Mouse (Mus musculus): ENCODE measurements around the gene Chd8.

- TF ChIP-seq CTCF (conservative IDR thresholded peaks at IDR 0.05 in 1 of 2, IDR thresholded peaks at IDR 0.05 in 1 of 2; ENCODE audit: low read depth in 2 of 2, low read length in 2 of 2), result no peak
- peak; percentile 66 for TF ChIP-seq NELFE (IDR thresholded peaks at IDR 0.05; ENCODE audit: low read depth, low read length)
- peak; percentile 82; the same call in 1 of the 2 replicates for TF ChIP-seq E2F4 (IDR thresholded peaks at IDR 0.05; ENCODE audit: insufficient replicate concordance, low read depth, low read length)
- 0 out of 2 replicates have a peak, but pooled peaks have one; percentile 11 for TF ChIP-seq ETS1 (conservative IDR thresholded peaks at IDR 0.05; ENCODE audit: low read depth, low read length)
- peak; percentile 81 for TF ChIP-seq SIN3A (IDR thresholded peaks at IDR 0.05; ENCODE audit: low read length)
- TF ChIP-seq ZMIZ1 (IDR thresholded peaks at IDR 0.05; ENCODE audit: low read depth, low read length), result peak; percentile 75; the same call in 1 of the 2 replicates
- TF ChIP-seq USF1 (IDR thresholded peaks at IDR 0.05; ENCODE audit: low read depth, low read length), result no peak
- no peak for TF ChIP-seq MEF2A (IDR thresholded peaks at IDR 0.05; ENCODE audit: borderline replicate concordance, low read depth, low read length)
- no peak for TF ChIP-seq ZNF384 (IDR thresholded peaks at IDR 0.05; ENCODE audit: low read depth, low read length)
- peak; percentile 98 for TF ChIP-seq CHD2 (IDR thresholded peaks at IDR 0.05; ENCODE audit: low read length)
These were observed 13.4 kb downstream of the Chd8 start for GRCm38 (mm10) chr14:52244041-52244689.

Data from CH12.LX (cell line).